Mouse (Mus musculus) heart, embryonic 11.5 days (tissue): ENCODE data around the gene Zfp709. TPM values are rescaled to one million over a fixed set of nuclear protein-coding genes. Genes with fewer than 3 reads are reported as not detected.
A peak's percentile ranks its signal among the peaks of the same experiment; 100 is the strongest.

Source experiments
- ATAC-seq: fragments of 200-750 bp; cut with Nextera tagmentation; replicated peaks from 2 replicates; pipeline ENCODE4 v1.8.0; 2017; ENCODE audit warnings: moderate library complexity; ENCODE audit not compliant: insufficient number of reproducible peaks, low FRiP score, low TSS enrichment
- H3K27ac ChIP-seq: fragments of 300-500 bp; sonication (generic); 2 replicates; pipeline ENCODE4 v1.5.1; 2014; ENCODE audit warnings: mild to moderate bottlenecking, low read depth, low read length
- H3K27me3 ChIP-seq: fragments of 300-500 bp; sonication (generic); 2 replicates; pipeline ENCODE4 v1.6.1; 2014; ENCODE audit warnings: mild to moderate bottlenecking, low read length, mixed read lengths; ENCODE audit not compliant: control insufficient read depth, insufficient read depth
- H3K36me3 ChIP-seq: fragments of 300-500 bp; sonication (generic); 2 replicates; pipeline ENCODE4 v1.6.1; 2014; ENCODE audit warnings: mild to moderate bottlenecking, low read length, moderate library complexity, mixed read lengths; ENCODE audit not compliant: control insufficient read depth, insufficient read depth
- H3K4me1 ChIP-seq: fragments of 300-500 bp; sonication (generic); 2 replicates; pipeline ENCODE4 v1.6.1; 2014; ENCODE audit warnings: low read length; ENCODE audit not compliant: control insufficient read depth, insufficient read depth
- H3K4me2 ChIP-seq: fragments of 300-500 bp; sonication (generic); 2 replicates; pipeline ENCODE4 v1.6.1; 2014; ENCODE audit warnings: mild to moderate bottlenecking, moderate library complexity
- H3K4me3 ChIP-seq: fragments of 300-500 bp; sonication (generic); 2 replicates; pipeline ENCODE4 v1.5.1; 2014; ENCODE audit warnings: low read depth, low read length
- H3K9ac ChIP-seq: fragments of 300-500 bp; sonication (generic); 2 replicates; pipeline ENCODE4 v1.6.1; 2014; ENCODE audit warnings: mild to moderate bottlenecking, low read depth, low read length, moderate library complexity
- H3K9me3 ChIP-seq: fragments of 300-500 bp; sonication (generic); replicated peaks from 2 replicates; pipeline ENCODE4 v1.6.1; 2016; ENCODE audit warnings: low read length; ENCODE audit not compliant: control insufficient read depth
- WGBS: fragments of 180-500 bp; shearing (Covaris S2); extraction: QIAGEN DNeasy Blood & Tissue Kit; methylation state at CpG from one replicate; pipeline ENCODE4 v1.1.7; 2014; ENCODE audit not compliant: insufficient replicate concordance; 5-methylcytosine and 5-hydroxymethylcytosine counted together
- polyA plus RNA-seq: library from polyadenylated mRNA; unstranded; fragments of >200 nt; fragmentation: Nextera tagmentation; extraction: Ambion mirVana; gene quantifications from 2 replicates; pipeline ENCODE4 v1.2.1, GENCODE M21; 2014

Gene Zfp709
- polyA plus RNA-seq, 1 experiment from 2014 or later: 5.6 TPM

GRCm38 (mm10) chr8:71940293-71941208 is 58.7 kb downstream of the Zfp709 start:
- 0 out of 2 replicates have a peak, but pooled peaks have one; percentile 49 for ATAC-seq

GRCm38 (mm10) chr8:71941776-71942175 is 60.0 kb downstream of the Zfp709 start:
- Histone ChIP-seq H3K27ac (no peak overlapping the region), H3K4me1 (no peaks in the 10 kb centered on the region), H3K36me3 (no peaks in the 10 kb centered on the region), H3K4me3 (no peak overlapping the region), H3K9me3 (no peaks in the 10 kb centered on the region), H3K27me3 (no peaks in the 10 kb centered on the region), H3K9ac (no peak overlapping the region), H3K4me2 (no peak overlapping the region)
- ATAC-seq: no peak
- 76% methylated on average over 1 of the region's 1 CpGs for WGBS

More at GRCm38 (mm10) chr8:71940293-71941208, 58.7 kb downstream of the Zfp709 start:
- Histone ChIP-seq H3K27ac (no peak overlapping the region), H3K4me1 (no peaks in the 10 kb centered on the region), H3K9ac (no peak overlapping the region), H3K4me3 (no peak overlapping the region), H3K36me3 (no peaks in the 10 kb centered on the region), H3K9me3 (no peaks in the 10 kb centered on the region), H3K4me2 (no peak overlapping the region), H3K27me3 (no peaks in the 10 kb centered on the region)
- WGBS: 69% methylated on average over 2 of the region's 2 CpGs

Other genes starting within 250 kb of the Zfp709 start
- gene Unc13a, start 210.3 kb upstream of the Zfp709 start, polyA plus RNA-seq: 0.63 and 0.65 TPM in 2 replicates
- 4.9 and 5.3 TPM in 2 replicates for gene Jak3, start 205.7 kb upstream of the Zfp709 start, polyA plus RNA-seq
- 0.61 and 0.89 TPM in 2 replicates for gene Insl3, start 192.8 kb upstream of the Zfp709 start, polyA plus RNA-seq
- gene B3gnt3, start 180.2 kb upstream of the Zfp709 start, polyA plus RNA-seq: 1.4 and 1.8 TPM in 2 replicates
- 0.83 and 1.2 TPM in 2 replicates for gene Fcho1, start 156.3 kb upstream of the Zfp709 start, polyA plus RNA-seq
- gene Zfp882, start 26.6 kb downstream of the Zfp709 start, polyA plus RNA-seq: 2.4 and 3.1 TPM in 2 replicates
- 34.4 and 36.4 TPM in 2 replicates for gene Zfp617, start 26.6 kb downstream of the Zfp709 start, polyA plus RNA-seq
- 15.2 and 15.7 TPM in 2 replicates for gene Zfp961, start 69.0 kb downstream of the Zfp709 start, polyA plus RNA-seq
- 0.30 and 0.39 TPM in 2 replicates for gene Cyp4f18, start 127.6 kb downstream of the Zfp709 start, polyA plus RNA-seq
- gene Olfr372, start 159.2 kb downstream of the Zfp709 start, polyA plus RNA-seq: not detected in 2 replicates
- gene Olfr373, start 201.2 kb downstream of the Zfp709 start, polyA plus RNA-seq: not detected in 2 replicates
- 0.23 TPM in 1 of 2 replicates, not detected in the other for gene Olfr374, start 225.0 kb downstream of the Zfp709 start, polyA plus RNA-seq